Mouse (Mus musculus) neural tube, embryonic 13.5 days (tissue): ENCODE data around the gene Ttll3. TPM values are rescaled to one million over a fixed set of nuclear protein-coding genes. Genes with fewer than 3 reads are reported as not detected.

Experiments
- ATAC-seq: fragments of 200-750 bp; cut with Nextera tagmentation; 2 replicates; pipeline ENCODE4 v1.8.0; 2017; ENCODE audit warnings: low read depth, mild to moderate bottlenecking, moderate TSS enrichment, moderate library complexity
- H3K27ac ChIP-seq: fragments of 300-500 bp; sonication (generic); replicated peaks from 2 replicates; pipeline ENCODE4 v1.5.1; 2015; ENCODE audit warnings: moderate library complexity, mild to moderate bottlenecking, inconsistent platforms
- H3K27me3 ChIP-seq: fragments of 300-500 bp; sonication (generic); 2 replicates; pipeline ENCODE4 v1.6.1; 2015; ENCODE audit warnings: mild to moderate bottlenecking, inconsistent platforms
- H3K36me3 ChIP-seq: fragments of 300-500 bp; sonication (generic); 2 replicates; pipeline ENCODE4 v1.6.1; 2015; ENCODE audit warnings: mild to moderate bottlenecking, inconsistent platforms
- H3K4me1 ChIP-seq: fragments of 300-500 bp; sonication (generic); replicated peaks from 2 replicates; pipeline ENCODE4 v1.6.1; 2015; ENCODE audit warnings: inconsistent platforms
- H3K4me2 ChIP-seq: fragments of 300-500 bp; sonication (generic); 2 replicates; pipeline ENCODE4 v1.6.1; 2015; ENCODE audit warnings: inconsistent platforms, mild to moderate bottlenecking, moderate library complexity
- H3K4me3 ChIP-seq: fragments of 300-500 bp; sonication (generic); 2 replicates; pipeline ENCODE4 v1.5.1; 2015; ENCODE audit warnings: mild to moderate bottlenecking, inconsistent platforms
- H3K9ac ChIP-seq: fragments of 300-500 bp; sonication (generic); 2 replicates; pipeline ENCODE4 v1.6.1; 2015; ENCODE audit warnings: moderate library complexity, mild to moderate bottlenecking, inconsistent platforms
- H3K9me3 ChIP-seq: fragments of 300-500 bp; sonication (generic); 2 replicates; pipeline ENCODE4 v1.6.1; 2016; ENCODE audit warnings: inconsistent platforms
- WGBS: fragments of 180-500 bp; shearing (Covaris S2); methylation state at CpG from one replicate; pipeline ENCODE4 v1.1.7; 2015; 5-methylcytosine and 5-hydroxymethylcytosine counted together
- polyA plus RNA-seq: library from polyadenylated mRNA; unstranded; fragments of >200 nt; fragmentation: Nextera tagmentation; extraction: Ambion mirVana; gene quantifications from 2 replicates; pipeline ENCODE4 v1.2.1, GENCODE M21; 2015

Gene Ttll3
- polyA plus RNA-seq, 1 experiment from 2014 or later = 9.9 TPM

DNA sequence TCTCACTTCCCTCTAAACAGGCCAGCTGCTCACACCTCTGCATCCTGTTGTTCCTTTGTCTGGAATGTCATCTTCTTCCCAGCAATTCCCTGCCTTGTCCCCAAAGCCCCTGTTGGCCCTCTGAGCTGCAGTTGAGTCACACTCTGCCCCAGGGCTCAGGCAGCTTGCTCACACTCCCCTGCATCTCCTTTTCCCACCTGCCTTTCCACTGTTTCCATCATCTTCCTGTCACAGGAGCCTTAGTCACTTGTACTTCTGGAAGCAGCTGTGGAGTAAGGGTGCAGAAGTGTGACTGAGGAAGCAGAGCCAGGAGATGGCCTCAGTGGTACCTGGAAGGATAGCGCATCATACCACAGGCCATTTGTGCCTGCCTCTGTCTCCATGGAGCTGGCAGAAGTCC, 26.8 kb upstream of the Ttll3 start:
- H3K4me1 ChIP-seq = no peaks in the 10 kb centered on the region

DNA sequence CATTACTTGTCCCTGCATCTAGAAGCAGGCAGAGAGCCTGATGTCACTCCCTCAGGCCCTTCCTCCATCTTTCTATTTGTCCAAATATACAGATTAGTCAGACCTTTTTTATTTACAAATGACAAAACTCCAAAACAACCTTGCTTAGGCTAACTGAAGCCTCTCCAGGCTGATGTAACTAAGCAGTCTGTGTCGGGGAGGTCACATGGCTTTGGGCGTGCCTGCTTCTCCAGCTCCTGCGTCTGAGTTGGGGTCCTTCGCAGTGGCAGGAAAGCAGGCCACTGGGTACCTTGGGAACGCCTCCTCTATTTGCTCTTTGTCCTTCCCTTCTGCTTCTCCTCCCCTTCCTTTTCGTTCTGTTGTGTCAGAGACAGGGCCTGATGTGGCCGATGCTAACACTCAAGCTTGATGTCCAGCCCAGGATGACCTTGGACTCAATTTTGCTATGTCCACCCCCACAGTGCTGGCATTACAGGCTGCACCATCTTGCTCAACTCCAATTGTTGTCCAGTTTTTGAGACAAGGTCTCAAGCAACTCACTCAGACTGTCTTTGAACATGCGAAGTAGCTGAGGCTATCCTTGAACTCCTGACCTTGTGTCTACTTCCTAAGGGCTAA, 24.4 kb upstream of the Ttll3 start:
- 68% methylated on average over 8 of the region's 8 CpGs for WGBS
- no peaks in the 10 kb centered on the region for H3K9me3 ChIP-seq
- no peak overlapping the region for H3K27ac ChIP-seq
- H3K36me3 ChIP-seq = peaks cover 32% of the 10 kb centered on the region
- no peak overlapping the region for H3K9ac ChIP-seq
- no peaks in the 10 kb centered on the region for H3K27me3 ChIP-seq
- no peak overlapping the region for H3K4me3 ChIP-seq
- H3K4me2 ChIP-seq = no peak overlapping the region
- H3K4me1 ChIP-seq = no peaks in the 10 kb centered on the region
- no peak for ATAC-seq

More for the DNA sequence above, 26.8 kb upstream of the Ttll3 start:
- no peak for ATAC-seq
- Histone ChIP-seq H3K9me3 (no peaks in the 10 kb centered on the region), H3K27me3 (no peaks in the 10 kb centered on the region), H3K27ac (no peak overlapping the region), H3K36me3 (peaks cover 11% of the 10 kb centered on the region), H3K4me3 (no peak overlapping the region), H3K4me2 (no peak overlapping the region), H3K9ac (no peak overlapping the region)
- WGBS = 100% methylated on average over 1 of the region's 1 CpGs

GRCm38 (mm10) chr6:113366639-113367038, 22.4 kb upstream of the Ttll3 start:
- no peak for ATAC-seq
- H3K27ac ChIP-seq = no peak overlapping the region
- H3K9ac ChIP-seq = no peak overlapping the region
- no peaks in the 10 kb centered on the region for H3K9me3 ChIP-seq
- no peaks in the 10 kb centered on the region for H3K27me3 ChIP-seq
- H3K36me3 ChIP-seq = peaks cover 52% of the 10 kb centered on the region
- WGBS = 91% methylated on average over 6 of the region's 6 CpGs
- H3K4me3 ChIP-seq = no peak overlapping the region
- H3K4me1 ChIP-seq = no peaks in the 10 kb centered on the region
- H3K4me2 ChIP-seq = no peak overlapping the region

DNA sequence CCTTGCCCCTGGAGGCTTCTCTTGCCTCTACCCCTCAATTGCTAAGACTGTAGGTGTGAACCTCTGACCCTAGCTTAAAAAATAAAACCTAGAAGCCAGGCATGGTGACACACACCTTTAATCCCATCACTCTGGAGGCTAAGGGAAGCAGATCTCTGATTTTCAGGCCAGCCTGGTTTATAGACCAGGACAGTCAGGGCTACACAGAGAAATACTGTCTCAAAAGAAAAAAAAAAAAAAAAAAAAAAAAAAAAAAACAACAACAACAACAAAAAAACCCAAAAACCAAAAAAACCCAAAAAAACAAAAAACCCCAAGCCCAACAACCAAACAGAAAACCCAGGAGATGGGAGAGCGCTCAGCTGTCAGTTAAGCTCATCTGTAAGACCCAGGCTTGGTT, 21.5 kb upstream of the Ttll3 start:
- H3K4me2 ChIP-seq = no peak overlapping the region
- no peak overlapping the region for H3K9ac ChIP-seq
- H3K4me3 ChIP-seq = no peak overlapping the region
- H3K27me3 ChIP-seq = no peaks in the 10 kb centered on the region
- 100% methylated on average over 1 of the region's 1 CpGs for WGBS
- no peaks in the 10 kb centered on the region for H3K9me3 ChIP-seq
- H3K36me3 ChIP-seq = peaks cover 62% of the 10 kb centered on the region
- H3K27ac ChIP-seq = no peak overlapping the region
- ATAC-seq = no peak
- no peaks in the 10 kb centered on the region for H3K4me1 ChIP-seq

- WGBS = 88% methylated on average over 7 of the region's 7 CpGs
- Histone ChIP-seq H3K36me3 (peaks cover 67% of the 10 kb centered on the region), H3K4me2 (no peak overlapping the region), H3K9me3 (no peaks in the 10 kb centered on the region), H3K9ac (no peak overlapping the region), H3K27ac (no peak overlapping the region), H3K4me3 (no peak overlapping the region), H3K4me1 (no peaks in the 10 kb centered on the region), H3K27me3 (no peaks in the 10 kb centered on the region)
- ATAC-seq = no peak
These were observed 20.9 kb upstream of the Ttll3 start for GRCm38 (mm10) chr6:113368124-113368523.

DNA sequence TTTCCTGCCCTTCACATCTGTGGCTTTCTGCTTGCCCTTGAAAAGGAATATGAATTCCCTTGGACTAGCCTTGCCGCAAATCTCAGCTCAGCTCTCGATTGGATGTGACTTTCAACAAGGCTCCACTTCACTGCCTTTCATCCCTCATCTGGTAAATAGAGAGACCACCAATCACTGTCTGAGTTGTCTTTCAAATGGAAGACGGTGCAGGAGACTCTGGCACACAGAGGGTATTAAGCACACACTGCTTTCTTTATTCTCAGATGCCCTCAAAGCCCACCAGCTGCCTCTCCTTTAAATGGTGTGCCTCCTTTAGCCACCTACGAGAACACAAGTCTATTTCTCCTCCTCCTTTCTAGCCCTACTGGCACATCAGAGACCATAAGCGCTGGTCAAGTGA, 20.5 kb upstream of the Ttll3 start:
- ATAC-seq = 0 out of 2 replicates have a peak, but pooled peaks have one; percentile 32
- 66% methylated on average over 5 of the region's 5 CpGs for WGBS
- no peaks in the 10 kb centered on the region for H3K4me1 ChIP-seq
- H3K27me3 ChIP-seq = no peaks in the 10 kb centered on the region
- H3K4me2 ChIP-seq = no peak overlapping the region
- H3K36me3 ChIP-seq = peaks cover 72% of the 10 kb centered on the region
- no peak overlapping the region for H3K9ac ChIP-seq
- H3K27ac ChIP-seq = 0 out of 2 replicates have a peak overlapping the region, but pooled peaks have one; percentile 1
- no peak overlapping the region for H3K4me3 ChIP-seq
- no peaks in the 10 kb centered on the region for H3K9me3 ChIP-seq

DNA sequence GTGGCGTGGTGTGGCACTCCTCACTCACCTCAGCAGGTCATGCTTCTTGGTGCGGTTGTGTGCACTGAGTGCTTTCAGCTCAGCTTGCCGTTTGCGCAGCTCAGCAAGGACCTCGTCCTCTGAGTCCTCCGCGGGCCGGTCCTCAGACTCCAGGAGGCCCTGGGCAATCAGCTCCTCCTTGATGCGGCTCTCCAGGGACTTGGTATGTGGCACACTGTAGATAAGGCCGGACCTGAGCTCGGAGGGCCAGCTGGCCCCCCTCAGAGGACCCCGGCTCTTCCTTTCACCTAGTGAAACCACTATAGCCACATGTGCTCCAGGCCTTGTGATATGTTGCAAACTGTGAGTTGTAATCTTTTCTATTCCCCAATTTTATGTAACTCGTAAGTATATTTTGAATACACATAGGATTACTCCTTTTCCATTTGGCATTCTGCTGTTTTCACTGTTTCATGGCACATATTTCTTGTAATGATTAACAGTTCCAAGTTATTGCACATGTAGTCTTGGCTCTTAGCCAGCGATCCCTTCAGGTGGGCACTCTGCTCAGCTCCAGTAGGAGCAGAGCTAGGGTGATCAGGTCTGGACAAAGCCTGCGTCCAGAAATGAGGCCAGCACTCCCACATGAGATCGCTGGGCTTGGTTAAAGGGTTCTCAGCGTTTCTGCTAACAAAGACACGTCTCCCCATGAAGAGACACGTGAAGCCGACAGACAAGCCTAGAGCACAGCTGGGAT, 18.7 kb upstream of the Ttll3 start:
- H3K9ac ChIP-seq = no peak overlapping the region
- no peak for ATAC-seq
- no peaks in the 10 kb centered on the region for H3K27me3 ChIP-seq
- H3K36me3 ChIP-seq = peaks cover 90% of the 10 kb centered on the region
- H3K9me3 ChIP-seq = no peaks in the 10 kb centered on the region
- 93% methylated on average over 20 of the region's 20 CpGs for WGBS
- H3K27ac ChIP-seq = no peak overlapping the region
- H3K4me3 ChIP-seq = no peak overlapping the region
- no peaks in the 10 kb centered on the region for H3K4me1 ChIP-seq
- no peak overlapping the region for H3K4me2 ChIP-seq

GRCm38 (mm10) chr6:113373491-113373890, 15.6 kb upstream of the Ttll3 start:
- H3K4me1 ChIP-seq = peaks cover 13% of the 10 kb centered on the region
- peaks cover 76% of the 10 kb centered on the region for H3K36me3 ChIP-seq
- H3K9ac ChIP-seq = no peak overlapping the region
- no peak for ATAC-seq
- H3K9me3 ChIP-seq = no peaks in the 10 kb centered on the region
- no peaks in the 10 kb centered on the region for H3K27me3 ChIP-seq
- no peak overlapping the region for H3K4me2 ChIP-seq
- WGBS = 89% methylated on average over 4 of the region's 4 CpGs
- H3K4me3 ChIP-seq = no peak overlapping the region
- no peak overlapping the region for H3K27ac ChIP-seq

- Histone ChIP-seq H3K27me3 (no peaks in the 10 kb centered on the region), H3K36me3 (peaks cover 60% of the 10 kb centered on the region), H3K4me2 (peak overlapping the region; percentile 89), H3K4me3 (peak overlapping the region; percentile 81), H3K9ac (peak overlapping the region; percentile 92), H3K4me1 (peaks cover 27% of the 10 kb centered on the region), H3K9me3 (no peaks in the 10 kb centered on the region), H3K27ac (peak overlapping the region; percentile 93)
- no peak for ATAC-seq
- 12% methylated on average over 7 of the region's 7 CpGs for WGBS
These were observed 11.9 kb upstream of the Ttll3 start for GRCm38 (mm10) chr6:113377172-113377495.

DNA sequence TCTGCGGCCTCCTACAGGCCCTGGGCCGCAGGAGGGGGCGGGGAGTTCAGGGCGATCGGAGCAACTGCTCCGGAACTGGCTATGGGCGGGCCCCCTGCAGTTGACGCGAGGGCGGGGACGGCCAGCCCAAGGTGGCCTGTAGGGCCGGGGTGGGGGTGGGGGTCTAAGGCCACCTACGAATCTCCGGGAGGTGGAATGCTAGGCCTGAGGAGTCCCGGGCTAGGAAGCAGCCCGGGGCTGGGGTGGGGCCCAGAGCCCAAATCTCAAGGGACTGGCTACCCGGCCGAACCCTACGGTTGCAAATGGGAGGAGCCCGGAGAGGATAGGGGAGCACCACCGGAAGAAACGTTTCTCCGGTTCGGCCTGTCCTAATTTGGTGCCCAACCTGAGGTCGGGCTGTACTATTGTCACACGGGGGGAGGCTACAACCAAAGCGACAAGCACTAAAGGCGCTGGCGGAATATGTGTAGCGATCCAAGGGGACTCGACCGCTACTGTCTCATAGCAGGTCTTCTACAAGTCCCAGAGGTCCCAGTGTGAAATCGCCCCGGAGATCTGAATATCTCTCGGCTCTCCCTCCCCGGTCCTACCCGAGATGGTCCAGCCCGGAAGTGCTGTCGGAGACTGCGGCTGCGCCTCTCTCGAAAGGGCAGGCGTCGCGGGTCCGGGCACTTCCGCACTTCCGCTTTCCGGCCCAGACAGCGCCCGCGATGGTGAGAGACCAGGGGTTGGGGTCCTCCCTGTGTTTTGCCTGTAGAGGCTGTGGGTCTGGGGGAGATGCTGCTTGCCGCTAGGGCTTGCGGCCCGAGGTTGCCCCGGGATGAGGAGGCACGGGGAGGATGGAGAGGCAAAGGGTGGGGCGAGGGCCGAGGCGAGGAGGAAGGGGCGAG, 11.3 kb upstream of the Ttll3 start, which contains the start of the genes Tada3 and Arpc4:
Gene Tada3, minus strand, starts transcription at position 388 of the 890 bp plus-strand sequence.
Gene Arpc4, plus strand, starts transcription at position 620 of the 890 bp plus-strand sequence.
- Histone ChIP-seq H3K9ac (peak within 1 kb of the TSS; percentile 92), H3K27ac (peak within 1 kb of the TSS; percentile 93), H3K4me3 (peak within 1 kb of the TSS; percentile 81), H3K36me3 (peaks cover 60% of the 10 kb centered on the region), H3K27me3 (no peaks in the 10 kb centered on the region), H3K9me3 (no peaks in the 10 kb centered on the region), H3K4me2 (peak within 1 kb of the TSS; percentile 89), H3K4me1 (peaks cover 27% of the 10 kb centered on the region)
- under 1% methylated on average over 61 of the region's 61 CpGs for WGBS
- peak; percentile 95 for ATAC-seq

DNA sequence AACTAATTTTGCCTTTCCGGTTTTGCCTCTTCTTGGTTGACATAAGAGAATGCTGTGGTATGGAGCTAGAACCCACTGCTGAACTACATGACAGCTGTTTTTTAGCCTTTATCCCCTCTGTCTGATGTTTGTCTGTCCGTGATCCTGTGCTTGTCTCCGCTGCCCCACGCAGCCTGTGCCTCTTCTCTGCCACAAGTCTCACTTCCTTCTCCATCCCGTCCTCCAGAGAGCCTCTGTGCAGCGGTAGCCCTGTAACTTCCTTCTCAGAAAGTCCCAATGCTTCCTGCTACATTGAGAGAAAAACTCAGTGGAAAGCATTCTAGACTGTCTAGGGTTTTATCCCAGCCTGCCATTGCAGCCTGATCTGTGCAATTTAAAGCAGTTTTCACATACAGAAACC, 9.8 kb upstream of the Ttll3 start:
- H3K27ac ChIP-seq = no peak overlapping the region
- H3K9me3 ChIP-seq = no peaks in the 10 kb centered on the region
- peak overlapping the region; percentile 89 for H3K4me2 ChIP-seq
- peaks cover 27% of the 10 kb centered on the region for H3K4me1 ChIP-seq
- peak overlapping the region; percentile 92; the same call in 1 of the 2 replicates for H3K9ac ChIP-seq
- no peaks in the 10 kb centered on the region for H3K27me3 ChIP-seq
- WGBS = 81% methylated on average over 6 of the region's 6 CpGs
- no peak for ATAC-seq
- H3K36me3 ChIP-seq = peaks cover 60% of the 10 kb centered on the region
- H3K4me3 ChIP-seq = peak overlapping the region; percentile 81

GRCm38 (mm10) chr6:113380480-113380879, 8.6 kb upstream of the Ttll3 start:
- no peak overlapping the region for H3K27ac ChIP-seq
- H3K9me3 ChIP-seq = no peaks in the 10 kb centered on the region
- no peak for ATAC-seq
- H3K4me1 ChIP-seq = peaks cover 27% of the 10 kb centered on the region
- no peaks in the 10 kb centered on the region for H3K27me3 ChIP-seq
- H3K36me3 ChIP-seq = peaks cover 60% of the 10 kb centered on the region
- H3K4me2 ChIP-seq = no peak overlapping the region
- no peak overlapping the region for H3K9ac ChIP-seq
- WGBS = 95% methylated on average over 11 of the region's 11 CpGs
- H3K4me3 ChIP-seq = no peak overlapping the region
